Mouse (Mus musculus) B cell, adult 62 days (primary cell): ENCODE results near the gene Zfp457. TPM values are rescaled to one million over a fixed set of nuclear protein-coding genes. Genes with fewer than 3 reads are reported as not detected.

Source experiments
- total RNA-seq: library from RNA; stranded (reverse); gene quantifications from 4 replicates; pipeline ENCODE4 v1.2.4, GENCODE M21; 2023

Gene Zfp457
- total RNA-seq = 1.8 to 2.7 TPM (median 2.5 TPM) in 4 replicates

DNA sequence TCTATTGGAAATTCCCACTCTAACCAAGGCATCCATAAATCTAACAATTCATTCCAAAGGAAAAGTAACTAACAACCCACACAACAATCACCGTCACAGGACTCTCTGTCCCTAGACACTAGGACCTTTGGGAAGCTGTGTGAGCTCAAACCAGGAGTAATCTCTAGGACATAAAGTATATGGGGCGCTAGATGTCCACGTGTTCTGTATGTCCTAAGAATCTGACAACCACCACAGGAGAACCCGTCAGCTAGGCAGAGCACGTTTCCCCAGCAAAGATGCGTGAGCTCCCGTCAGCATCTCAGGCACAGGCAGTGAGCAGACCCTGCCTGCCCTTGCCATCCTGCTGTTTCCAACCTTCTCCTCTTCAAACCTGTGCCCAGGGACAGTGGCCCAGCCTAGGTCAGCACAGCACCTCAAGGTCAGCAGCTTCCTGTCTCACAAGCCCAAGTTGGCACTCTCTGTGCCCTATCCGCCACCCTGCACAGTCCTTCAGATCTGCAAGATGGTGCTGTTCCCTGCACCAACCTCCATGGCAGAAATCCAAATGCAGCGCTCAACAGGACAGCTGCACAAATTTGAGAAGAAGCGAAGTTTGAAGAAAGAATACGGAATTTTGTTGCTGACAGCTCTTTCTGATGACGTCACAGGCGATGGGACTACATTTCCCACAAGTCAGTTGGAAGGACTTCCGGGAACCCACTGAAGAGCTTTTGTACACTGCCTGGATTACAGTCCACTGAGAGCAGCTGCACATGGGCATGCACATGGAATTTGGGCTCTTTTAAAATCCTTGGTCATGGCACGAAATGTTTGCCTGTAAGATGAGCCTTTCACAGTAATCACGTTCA lies at the start of gene Zfp457:
TSS of gene Zfp457 (minus strand) at position 664 of the 851 bp plus-strand sequence.

GRCm38 (mm10) chr13:67332019-67332724 lies 25.9 kb upstream of the Zfp457 start, which contains the start of gene Zfp595:
TSS of gene Zfp595 (minus strand) at chr13:67332570.

DNA sequence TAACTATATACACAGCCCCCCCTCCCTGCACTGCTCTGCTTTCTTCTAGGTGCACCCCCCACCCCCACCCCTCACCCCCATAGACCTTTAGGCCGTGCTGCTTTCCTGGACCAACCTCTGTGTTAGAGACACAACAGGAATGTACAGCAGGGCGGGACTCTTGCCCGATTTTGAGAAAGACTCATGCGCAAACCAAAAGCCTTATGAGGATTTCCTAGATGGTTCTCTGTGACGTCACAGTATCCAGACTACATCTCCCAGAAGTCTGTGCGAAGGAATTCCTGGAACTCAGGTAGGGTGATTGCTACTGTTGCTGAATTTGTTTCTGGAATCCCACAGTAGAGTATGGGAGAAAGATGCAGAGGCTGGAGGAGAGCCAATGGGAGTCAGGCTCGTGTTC lies 28.0 kb downstream of the Zfp457 start, which contains the start of gene Zfp458:
TSS of gene Zfp458 (minus strand) at position 153 of the 400 bp plus-strand sequence.

Other genes with a start within 250 kb of the Zfp457 start
- gene Zfp712, start 245.3 kb downstream of the Zfp457 start, total RNA-seq = 4.1 to 6.2 TPM (median 4.8 TPM) in 4 replicates
- gene Zfp708, start 208.5 kb downstream of the Zfp457 start, total RNA-seq = 0.29 to 1.4 TPM (median 1.1 TPM) in 3 of 4 replicates, not detected in the other
- 2.1 to 3.7 TPM (median 3.0 TPM) in 4 replicates for gene Gm28557, start 197.9 kb downstream of the Zfp457 start, total RNA-seq
- 0.63 to 1.1 TPM (median 0.67 TPM) in 3 of 4 replicates, not detected in the other for gene Rslcan18, start 190.2 kb downstream of the Zfp457 start, total RNA-seq
- gene Zfp759, start 184.8 kb downstream of the Zfp457 start, total RNA-seq = 4.4 to 5.4 TPM (median 5.0 TPM) in 4 replicates
- gene Rsl1, start 133.3 kb downstream of the Zfp457 start, total RNA-seq = 9.7 to 13.0 TPM (median 11.4 TPM) in 4 replicates
- gene Zfp455, start 112.0 kb downstream of the Zfp457 start, total RNA-seq = 1.5 to 2.9 TPM (median 2.1 TPM) in 4 replicates
- gene Zfp458, start 28.0 kb downstream of the Zfp457 start, total RNA-seq = 2.3 to 4.3 TPM (median 3.1 TPM) in 4 replicates
- gene Zfp595, start 26.1 kb upstream of the Zfp457 start, total RNA-seq = 13.3 to 16.5 TPM (median 15.3 TPM) in 4 replicates
- 3.0 to 4.5 TPM (median 3.2 TPM) in 3 of 4 replicates, not detected in the other for gene Gm28044, start 54.1 kb upstream of the Zfp457 start, total RNA-seq
- gene Zfp953, start 54.1 kb upstream of the Zfp457 start, total RNA-seq = 6.7 to 7.9 TPM (median 7.3 TPM) in 4 replicates
- 2.4 to 6.8 TPM (median 3.1 TPM) in 4 replicates for gene Gm28041, start 69.2 kb upstream of the Zfp457 start, total RNA-seq
- gene Zfp456, start 69.3 kb upstream of the Zfp457 start, total RNA-seq = 8.8 to 11.1 TPM (median 9.2 TPM) in 4 replicates
- gene Zfp429, start 93.3 kb upstream of the Zfp457 start, total RNA-seq = 12.8 to 15.9 TPM (median 14.9 TPM) in 4 replicates
- 1.5 to 5.7 TPM (median 2.1 TPM) in 4 replicates for gene Zfp459, start 114.9 kb upstream of the Zfp457 start, total RNA-seq
- gene Zfp874a, start 145.1 kb upstream of the Zfp457 start, total RNA-seq = 4.4 to 9.8 TPM (median 6.6 TPM) in 4 replicates
- gene Zfp874b, start 177.8 kb upstream of the Zfp457 start, total RNA-seq = 10.2 to 11.4 TPM (median 11.0 TPM) in 4 replicates
- gene Zfp58, start 194.1 kb upstream of the Zfp457 start, total RNA-seq = 11.2 to 12.8 TPM (median 12.4 TPM) in 4 replicates
- gene Gm26965, start 219.7 kb upstream of the Zfp457 start, total RNA-seq = 1.2 TPM in 1 of 4 replicates, not detected in the others
- gene Zfp87, start 219.7 kb upstream of the Zfp457 start, total RNA-seq = 22.5 to 24.2 TPM (median 23.7 TPM) in 4 replicates
- 6.5 to 8.0 TPM (median 6.8 TPM) in 4 replicates for gene Zfp748, start 247.3 kb upstream of the Zfp457 start, total RNA-seq